Comparison of ENCODE assay signal across 9 mouse cellular contexts in genomic region chr19:44989567-44990495, GRCm38 (mm10). TPM values are rescaled to one million over a fixed set of nuclear protein-coding genes. Genes with fewer than 3 reads are reported as not detected.
A peak's percentile ranks its signal among the peaks of the same experiment; 100 is the strongest.
DNase-seq lines count a peak whose midpoint lies in the region; ATAC-seq and TF ChIP-seq lines count a peak whose summit lies in the region.
"Had no signal": no experiment of that assay in that cellular context is flagged by ENCODE, and none has a peak within 500 bp of the region (broad histone marks: within the 10 kb centered on the region; RNA-seq: fewer than 3 reads in every experiment).

No protein-coding gene starts in this region.

- H3K9ac ChIP-seq in lung, postnatal 0 days (replicated peaks; ENCODE audit: low read depth): peak overlapping the region; percentile 46
- peak overlapping the region; percentile 81 for H3K9ac ChIP-seq in midbrain, embryonic 12.5 days (replicated peaks)

- no peak for ATAC-seq in lung, postnatal 0 days
- peak; percentile 55; the same call in 1 of the 2 replicates for ATAC-seq in midbrain, embryonic 12.5 days (ENCODE audit: low FRiP score, low read depth)
- ATAC-seq in frontal cortex, adult (ENCODE audit: low TSS enrichment): no peak
- no peak for ATAC-seq in granulocyte monocyte progenitor cell, adult 5-6 weeks (replicated peaks; ENCODE audit: poor library complexity, severe bottlenecking)

- H3K27me3 ChIP-seq in lung, postnatal 0 days (replicated peaks; ENCODE audit: insufficient read depth, low read length): no peaks in the 10 kb centered on the region
- H3K27me3 ChIP-seq in forebrain, embryonic 10.5 days (ENCODE audit: poor library complexity, severe bottlenecking): peaks cover 33% of the 10 kb centered on the region
- H3K27me3 ChIP-seq in midbrain, embryonic 12.5 days: peaks cover 23% of the 10 kb centered on the region; the same call in 1 of the 2 replicates

- TF ChIP-seq CTCF in lung, postnatal 0 days (IDR thresholded peaks at IDR 0.05): no peak

- no peak for TF ChIP-seq EP300 in lung, postnatal 0 days (IDR thresholded peaks at IDR 0.05)

- no peaks in the 10 kb centered on the region for H3K36me3 ChIP-seq in lung, postnatal 0 days (ENCODE audit: insufficient read depth, low read length)
- peaks cover 10% of the 10 kb centered on the region for H3K36me3 ChIP-seq in forebrain, embryonic 10.5 days (replicated peaks)
- peaks cover 12% of the 10 kb centered on the region for H3K36me3 ChIP-seq in midbrain, embryonic 12.5 days

- WGBS in lung, postnatal 0 days: 7% methylated on average over 22 of the region's 22 CpGs
- WGBS in forebrain, embryonic 10.5 days: 8% methylated on average over 22 of the region's 22 CpGs
- 5% methylated on average over 22 of the region's 22 CpGs for WGBS in midbrain, embryonic 12.5 days

- intact Hi-C loops in left cerebral cortex, postnatal 14 days (cut with DNase I): loop anchor here (5.0 kb wide), 1 partner anchor 42 kb away; no protein-coding TSS in a partner anchor

- no peaks in the 10 kb centered on the region for H3K4me1 ChIP-seq in lung, postnatal 0 days (ENCODE audit: insufficient read depth, low read depth, low read length)
- H3K4me1 ChIP-seq in forebrain, embryonic 10.5 days: peaks cover 49% of the 10 kb centered on the region
- peaks cover 31% of the 10 kb centered on the region for H3K4me1 ChIP-seq in midbrain, embryonic 12.5 days

- H3K9me3 ChIP-seq in lung, postnatal 0 days (ENCODE audit: low read length): no peaks in the 10 kb centered on the region
- no peaks in the 10 kb centered on the region for H3K9me3 ChIP-seq in forebrain, embryonic 10.5 days
- no peaks in the 10 kb centered on the region for H3K9me3 ChIP-seq in midbrain, embryonic 12.5 days

- DNase-seq in lung, postnatal 0 days (ENCODE audit: low spot score): no peak
- DNase-seq in lung, postnatal 36 days: no peak
- no peak for DNase-seq in forebrain, embryonic 10.5 days (ENCODE audit: extremely low spot score, low spot score)
- peak; percentile 79 to 83 for DNase-seq in kidney, adult 8-10 months
- no peak for DNase-seq in left cerebral cortex, postnatal 14 days (ENCODE audit: low spot score in 2 of 2)

- H3K4me3 ChIP-seq in lung, postnatal 0 days (ENCODE audit: low read depth, low read length): peak overlapping the region; percentile 55
- H3K4me3 ChIP-seq in forebrain, embryonic 10.5 days: peak overlapping the region; percentile 79
- peak overlapping the region; percentile 70 for H3K4me3 ChIP-seq in midbrain, embryonic 12.5 days

- peak overlapping the region; percentile 99 for H3K4me2 ChIP-seq in lung, postnatal 0 days (replicated peaks; ENCODE audit: low read depth, low read length)
- peak overlapping the region; percentile 83 for H3K4me2 ChIP-seq in midbrain, embryonic 12.5 days (replicated peaks)

- no peak overlapping the region for H3K27ac ChIP-seq in lung, postnatal 0 days (ENCODE audit: low read length)
- peak overlapping the region; percentile 88 for H3K27ac ChIP-seq in forebrain, embryonic 10.5 days
- H3K27ac ChIP-seq in midbrain, embryonic 12.5 days (replicated peaks): peak overlapping the region; percentile 66

RNA-seq across cellular contexts. Expression of gene Sema4g, which starts 0.9 kb away (rescaled TPM):
- polyA plus RNA-seq in lung, postnatal 0 days (2015; fragmentation: Nextera tagmentation; extraction: Ambion mirVana): 0.47 and 1.0 TPM in 2 replicates
- 3.4 and 3.8 TPM in 2 replicates for polyA plus RNA-seq in forebrain, embryonic 10.5 days (2016; fragmentation: Nextera tagmentation; extraction: Ambion mirVana)
- polyA plus RNA-seq in midbrain, embryonic 12.5 days (2016; fragmentation: Nextera tagmentation; extraction: Ambion mirVana): 8.8 TPM in 2 replicates
- 0.43 TPM in 1 of 2 replicates, not detected in the other for total RNA-seq in granulocyte monocyte progenitor cell, adult 5-6 weeks (2014; fragmentation: Nextera tagmentation)
- total RNA-seq in granulocyte monocyte progenitor cell, adult 5-6 weeks (2017): not detected in 2 replicates
- total RNA-seq in left cerebral cortex, postnatal 14 days (2021): 10 to 100 TPM; 36.2 to 37.5 TPM
- total RNA-seq: neutrophil, adult 5-6 weeks had no signal

RNA-seq across cellular contexts. Expression of gene Twnk, which starts 15.6 kb away (rescaled TPM):
- polyA plus RNA-seq in lung, postnatal 0 days (2015; fragmentation: Nextera tagmentation; extraction: Ambion mirVana): 7.5 and 7.9 TPM in 2 replicates
- 34.5 and 35.8 TPM in 2 replicates for polyA plus RNA-seq in forebrain, embryonic 10.5 days (2016; fragmentation: Nextera tagmentation; extraction: Ambion mirVana)
- polyA plus RNA-seq in midbrain, embryonic 12.5 days (2016; fragmentation: Nextera tagmentation; extraction: Ambion mirVana): 24.1 and 24.5 TPM in 2 replicates
- 27.9 and 30.2 TPM in 2 replicates for total RNA-seq in granulocyte monocyte progenitor cell, adult 5-6 weeks (2014; fragmentation: Nextera tagmentation)
- 20.1 and 23.0 TPM in 2 replicates for total RNA-seq in granulocyte monocyte progenitor cell, adult 5-6 weeks (2017)
- total RNA-seq in left cerebral cortex, postnatal 14 days (2021): 10 to 100 TPM; 13.2 to 14.7 TPM

RNA-seq across cellular contexts. Expression of gene Mrpl43, which starts 16.4 kb away (rescaled TPM):
- 62.6 and 63.3 TPM in 2 replicates for polyA plus RNA-seq in lung, postnatal 0 days (2015; fragmentation: Nextera tagmentation; extraction: Ambion mirVana)
- 71.4 and 75.0 TPM in 2 replicates for polyA plus RNA-seq in forebrain, embryonic 10.5 days (2016; fragmentation: Nextera tagmentation; extraction: Ambion mirVana)
- polyA plus RNA-seq in midbrain, embryonic 12.5 days (2016; fragmentation: Nextera tagmentation; extraction: Ambion mirVana): 70.3 and 78.7 TPM in 2 replicates
- total RNA-seq in granulocyte monocyte progenitor cell, adult 5-6 weeks (2014; fragmentation: Nextera tagmentation): 41.8 and 53.7 TPM in 2 replicates
- total RNA-seq in granulocyte monocyte progenitor cell, adult 5-6 weeks (2017): 35.5 and 37.9 TPM in 2 replicates
- 10 to 100 TPM; 41.2 to 44.6 TPM for total RNA-seq in left cerebral cortex, postnatal 14 days (2021)

RNA-seq across cellular contexts. Expression of gene Lzts2, which starts 24.4 kb away (rescaled TPM):
- polyA plus RNA-seq in lung, postnatal 0 days (2015; fragmentation: Nextera tagmentation; extraction: Ambion mirVana): 56.0 and 59.4 TPM in 2 replicates
- 47.9 and 52.4 TPM in 2 replicates for polyA plus RNA-seq in forebrain, embryonic 10.5 days (2016; fragmentation: Nextera tagmentation; extraction: Ambion mirVana)
- polyA plus RNA-seq in midbrain, embryonic 12.5 days (2016; fragmentation: Nextera tagmentation; extraction: Ambion mirVana): 69.5 and 70.3 TPM in 2 replicates
- total RNA-seq in granulocyte monocyte progenitor cell, adult 5-6 weeks (2014; fragmentation: Nextera tagmentation): 4.9 and 7.9 TPM in 2 replicates
- total RNA-seq in granulocyte monocyte progenitor cell, adult 5-6 weeks (2017): 6.9 and 9.9 TPM in 2 replicates
- total RNA-seq in left cerebral cortex, postnatal 14 days (2021): 10 to 100 TPM; 28.9 to 31.6 TPM

RNA-seq across cellular contexts. Expression of gene Pdzd7, which starts 55.7 kb away (rescaled TPM):
- polyA plus RNA-seq in lung, postnatal 0 days (2015; fragmentation: Nextera tagmentation; extraction: Ambion mirVana): 0.12 and 0.13 TPM in 2 replicates
- 0.15 and 0.25 TPM in 2 replicates for polyA plus RNA-seq in forebrain, embryonic 10.5 days (2016; fragmentation: Nextera tagmentation; extraction: Ambion mirVana)
- 0.46 and 0.84 TPM in 2 replicates for polyA plus RNA-seq in midbrain, embryonic 12.5 days (2016; fragmentation: Nextera tagmentation; extraction: Ambion mirVana)
- total RNA-seq in granulocyte monocyte progenitor cell, adult 5-6 weeks (2014; fragmentation: Nextera tagmentation): 0.24 TPM in 1 of 2 replicates, not detected in the other
- not detected in 2 replicates for total RNA-seq in granulocyte monocyte progenitor cell, adult 5-6 weeks (2017)
- total RNA-seq in left cerebral cortex, postnatal 14 days (2021): 1 to 10 TPM; 3.3 to 3.4 TPM
- total RNA-seq: neutrophil, adult 5-6 weeks had no signal

Comparison
In these comparisons a context has a peak if more than half of its experiments do, and no peak if none do; other contexts are left out.
1. DNase-seq: peak in kidney, adult 8-10 months (2 of 2); none in lung, postnatal 0 days (single experiment), lung, postnatal 36 days (single experiment), forebrain, embryonic 10.5 days (single experiment) and left cerebral cortex, postnatal 14 days (0 of 2).
2. Peak in every context shown above with its lines, with median percentiles within 50 percentile points of each other: H3K4me3 ChIP-seq.